7 mouse cellular contexts compared by ENCODE assay signal in the genomic region with DNA sequence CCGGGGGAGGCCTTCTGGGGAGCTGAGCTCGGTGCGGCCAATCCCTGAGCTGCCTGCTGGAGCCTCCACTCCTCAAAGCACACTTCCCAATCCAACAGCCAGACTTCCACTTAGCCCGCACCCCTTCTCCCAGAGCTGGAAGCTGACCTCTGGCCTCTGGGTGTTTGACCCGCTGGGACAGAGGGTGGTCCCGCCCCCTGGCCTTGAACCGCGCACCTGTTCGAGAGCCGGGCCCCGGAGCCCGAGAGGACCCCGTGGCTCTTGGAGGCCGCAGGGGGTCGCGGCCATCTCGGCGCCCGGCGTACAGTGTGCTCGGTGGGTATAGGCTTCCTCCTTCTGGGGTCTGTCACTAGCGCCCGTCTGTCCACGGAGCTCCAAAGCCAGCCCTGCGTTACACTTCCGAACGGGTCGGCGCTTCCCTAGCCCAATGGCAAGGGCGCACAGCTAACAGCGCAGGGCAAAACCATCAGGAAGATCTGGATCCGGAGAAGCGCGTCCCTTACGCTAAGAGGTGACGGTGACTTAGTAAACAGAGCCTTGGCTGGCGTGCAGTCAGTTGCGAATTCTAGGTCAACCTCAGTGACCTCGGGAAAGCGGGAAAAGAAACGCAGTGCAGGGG. TPM values are rescaled to one million over a fixed set of nuclear protein-coding genes. Genes with fewer than 3 reads are reported as not detected.
DNase-seq lines count a peak whose midpoint lies in the region; ATAC-seq and TF ChIP-seq lines count a peak whose summit lies in the region.

No protein-coding gene starts in this region.

- H3K9ac ChIP-seq in ES-Bruce4 (ENCODE audit: low read depth, poor library complexity, severe bottlenecking), result peak overlapping the region; percentile 25
- H3K9ac ChIP-seq in heart, embryonic 13.5 days, result peak overlapping the region; percentile 68
- H3K9ac ChIP-seq in liver, embryonic 12.5 days, result no peak overlapping the region

- no peak for TF ChIP-seq EP300 in ES-Bruce4 (IDR thresholded peaks at IDR 0.05; ENCODE audit: insufficient read depth, low read depth, low read length)

- no peak for TF ChIP-seq CTCF in ES-Bruce4 (IDR thresholded peaks at IDR 0.05; ENCODE audit: low read depth, low read length)

- ATAC-seq in heart, embryonic 13.5 days (ENCODE audit: extremely low read depth, insufficient number of reproducible peaks, low FRiP score, low TSS enrichment), result peak; percentile 42; the same call in 1 of the 2 replicates
- ATAC-seq in liver, embryonic 12.5 days, result no peak
- no peak for ATAC-seq in activated CD4-positive, CD25-positive, alpha-beta regulatory T cell, adult 4 months

- WGBS in heart, embryonic 13.5 days, result 2% methylated on average over 41 of the region's 41 CpGs
- 3% methylated on average over 41 of the region's 41 CpGs for WGBS in liver, embryonic 12.5 days (ENCODE audit: insufficient replicate concordance)

- peak overlapping the region; percentile 77 for H3K4me2 ChIP-seq in heart, embryonic 13.5 days
- H3K4me2 ChIP-seq in liver, embryonic 12.5 days, result peak overlapping the region; percentile 28

- H3K4me3 ChIP-seq in ES-Bruce4 (ENCODE audit: low read depth, low read length), result peak overlapping the region; percentile 48
- peak overlapping the region; percentile 54 for H3K4me3 ChIP-seq in heart, embryonic 13.5 days
- H3K4me3 ChIP-seq in liver, embryonic 12.5 days, result 0 out of 2 replicates have a peak overlapping the region, but pooled peaks have one; percentile 15

- no peak for TF ChIP-seq POLR2A in ES-Bruce4 (IDR thresholded peaks at IDR 0.05; ENCODE audit: insufficient read depth, low read length)

- H3K4me1 ChIP-seq in ES-Bruce4 (ENCODE audit: control insufficient read depth, insufficient read depth, low read length), result no peaks in the 10 kb centered on the region
- H3K4me1 ChIP-seq in heart, embryonic 13.5 days, result peaks cover 17% of the 10 kb centered on the region
- H3K4me1 ChIP-seq in liver, embryonic 12.5 days, result no peaks in the 10 kb centered on the region

- DNase-seq in R1 (ENCODE audit: low read depth, low spot score), result peak; percentile 69
- no peak for DNase-seq in frontal cortex, postnatal 10 days (ENCODE audit: low spot score in 2 of 2)
- no peak for DNase-seq in B cell, adult 2 months

- H3K27me3 ChIP-seq in ES-Bruce4 (ENCODE audit: control insufficient read depth, insufficient read depth, low read length, poor library complexity, severe bottlenecking), result peaks cover 19% of the 10 kb centered on the region
- peaks cover 93% of the 10 kb centered on the region for H3K27me3 ChIP-seq in heart, embryonic 13.5 days (replicated peaks)
- peaks cover 85% of the 10 kb centered on the region for H3K27me3 ChIP-seq in liver, embryonic 12.5 days (replicated peaks)

- no peaks in the 10 kb centered on the region for H3K36me3 ChIP-seq in ES-Bruce4 (ENCODE audit: control insufficient read depth, insufficient read depth, low read length, poor library complexity, severe bottlenecking)
- H3K36me3 ChIP-seq in heart, embryonic 13.5 days, result no peaks in the 10 kb centered on the region
- H3K36me3 ChIP-seq in liver, embryonic 12.5 days, result no peaks in the 10 kb centered on the region

- no peak overlapping the region for H3K27ac ChIP-seq in ES-Bruce4 (ENCODE audit: insufficient read depth, low read length)
- H3K27ac ChIP-seq in heart, embryonic 13.5 days (replicated peaks), result 0 out of 2 replicates have a peak overlapping the region, but pooled peaks have one; percentile 36
- H3K27ac ChIP-seq in liver, embryonic 12.5 days, result no peak overlapping the region

- no peaks in the 10 kb centered on the region for H3K9me3 ChIP-seq in ES-Bruce4 (replicated peaks; ENCODE audit: control insufficient read depth, insufficient read depth, low read length, poor library complexity, severe bottlenecking)
- H3K9me3 ChIP-seq in heart, embryonic 13.5 days, result no peaks in the 10 kb centered on the region
- no peaks in the 10 kb centered on the region for H3K9me3 ChIP-seq in liver, embryonic 12.5 days (replicated peaks)

RNA-seq across cellular contexts. Expression of a gene that starts 8.6 kb away (rescaled TPM):
- not detected in 2 replicates for polyA plus RNA-seq in ES-Bruce4 (2011; ENCODE audit: insufficient read depth, insufficient read length, low read depth, missing spikeins)
- 10.1 and 10.5 TPM in 2 replicates for polyA plus RNA-seq in heart, embryonic 13.5 days (2015; fragmentation: Nextera tagmentation; extraction: Ambion mirVana)
- polyA plus RNA-seq in liver, embryonic 12.5 days (2016; fragmentation: Nextera tagmentation; extraction: Ambion mirVana), result 0.30 and 0.38 TPM in 2 replicates
- not detected for polyA plus RNA-seq in activated CD4-positive, CD25-positive, alpha-beta regulatory T cell, adult 4 months (2017; shearing (Covaris generic))
